Mouse (Mus musculus): ENCODE data around the gene Cend1. TPM values are rescaled to one million over a fixed set of nuclear protein-coding genes. Genes with fewer than 3 reads are reported as not detected.

Gene Cend1
- polyA plus RNA-seq, 1 experiment, result not detected

GRCm38 (mm10) chr7:141392552-141393222, 36.6 kb downstream of the Cend1 start:
- H3K36me3 ChIP-seq (ENCODE audit: control insufficient read depth), result peaks cover 39% of the 10 kb centered on the region
- H3K27me3 ChIP-seq (ENCODE audit: control insufficient read depth), result no peaks in the 10 kb centered on the region
- no peak for TF ChIP-seq TAL1 (IDR thresholded peaks at IDR 0.05; ENCODE audit: low read length)
- TF ChIP-seq GATA1 (IDR thresholded peaks at IDR 0.05; ENCODE audit: low read length), result peak; percentile 71
- H3K9me3 ChIP-seq (ENCODE audit: control insufficient read depth, low read length), result no peaks in the 10 kb centered on the region
- peaks cover 81% of the 10 kb centered on the region for H3K4me1 ChIP-seq (ENCODE audit: control insufficient read depth)
- peak overlapping the region; percentile 70 for H3K4me3 ChIP-seq (replicated peaks)

- Histone ChIP-seq H3K9me3 (ENCODE audit: control insufficient read depth, low read length) (no peaks in the 10 kb centered on the region), H3K27me3 (ENCODE audit: control insufficient read depth) (no peaks in the 10 kb centered on the region), H3K4me1 (ENCODE audit: control insufficient read depth) (peaks cover 89% of the 10 kb centered on the region), H3K4me3 (replicated peaks) (peak within 1 kb of the TSS; percentile 70), H3K36me3 (ENCODE audit: control insufficient read depth) (peaks cover 32% of the 10 kb centered on the region)
- TF ChIP-seq TAL1 (IDR thresholded peaks at IDR 0.05; ENCODE audit: low read length), result no peak
- peak; percentile 45; the same call in 1 of the 2 replicates for TF ChIP-seq GATA1 (IDR thresholded peaks at IDR 0.05; ENCODE audit: low read length)
Measured at GRCm38 (mm10) chr7:141391625-141392551, 37.4 kb downstream of the Cend1 start, which contains the start of gene Taldo1. Gene Taldo1, plus strand, starts transcription at chr7:141392199.

GRCm38 (mm10) chr7:141390326-141391259, 38.7 kb downstream of the Cend1 start:
- H3K4me1 ChIP-seq (ENCODE audit: control insufficient read depth), result peaks cover 90% of the 10 kb centered on the region
- H3K36me3 ChIP-seq (ENCODE audit: control insufficient read depth), result peaks cover 19% of the 10 kb centered on the region
- H3K9me3 ChIP-seq (ENCODE audit: control insufficient read depth, low read length), result no peaks in the 10 kb centered on the region
- peak overlapping the region; percentile 70 for H3K4me3 ChIP-seq (replicated peaks)
- TF ChIP-seq GATA1 (IDR thresholded peaks at IDR 0.05; ENCODE audit: low read length) (no peak), TAL1 (IDR thresholded peaks at IDR 0.05; ENCODE audit: low read length) (no peak)
- no peaks in the 10 kb centered on the region for H3K27me3 ChIP-seq (ENCODE audit: control insufficient read depth)

GRCm38 (mm10) chr7:141388487-141389109, 40.7 kb downstream of the Cend1 start:
- Histone ChIP-seq H3K4me3 (replicated peaks) (no peak overlapping the region), H3K36me3 (ENCODE audit: control insufficient read depth) (peaks cover 4% of the 10 kb centered on the region), H3K9me3 (ENCODE audit: control insufficient read depth, low read length) (no peaks in the 10 kb centered on the region), H3K4me1 (ENCODE audit: control insufficient read depth) (peaks cover 83% of the 10 kb centered on the region), H3K27me3 (ENCODE audit: control insufficient read depth) (no peaks in the 10 kb centered on the region)
- TF ChIP-seq TAL1 (IDR thresholded peaks at IDR 0.05; ENCODE audit: low read length), result no peak
- peak; percentile 44; the same call in 1 of the 2 replicates for TF ChIP-seq GATA1 (IDR thresholded peaks at IDR 0.05; ENCODE audit: low read length)

GRCm38 (mm10) chr7:141387807-141388486, 41.3 kb downstream of the Cend1 start:
- Histone ChIP-seq H3K9me3 (ENCODE audit: control insufficient read depth, low read length) (no peaks in the 10 kb centered on the region), H3K4me3 (replicated peaks) (no peak overlapping the region), H3K27me3 (ENCODE audit: control insufficient read depth) (no peaks in the 10 kb centered on the region), H3K36me3 (ENCODE audit: control insufficient read depth) (no peaks in the 10 kb centered on the region), H3K4me1 (ENCODE audit: control insufficient read depth) (peaks cover 79% of the 10 kb centered on the region)
- TF ChIP-seq GATA1 (IDR thresholded peaks at IDR 0.05; ENCODE audit: low read length) (no peak), TAL1 (IDR thresholded peaks at IDR 0.05; ENCODE audit: low read length) (no peak)

GRCm38 (mm10) chr7:141381068-141381835, 48.0 kb downstream of the Cend1 start:
- Histone ChIP-seq H3K36me3 (ENCODE audit: control insufficient read depth) (no peaks in the 10 kb centered on the region), H3K4me3 (replicated peaks) (no peak overlapping the region), H3K9me3 (ENCODE audit: control insufficient read depth, low read length) (no peaks in the 10 kb centered on the region), H3K27me3 (ENCODE audit: control insufficient read depth) (no peaks in the 10 kb centered on the region), H3K4me1 (ENCODE audit: control insufficient read depth) (peaks cover 43% of the 10 kb centered on the region)
- TF ChIP-seq TAL1 (IDR thresholded peaks at IDR 0.05; ENCODE audit: low read length) (no peak), GATA1 (IDR thresholded peaks at IDR 0.05; ENCODE audit: low read length) (no peak)

GRCm38 (mm10) chr7:141379584-141379983, 49.7 kb downstream of the Cend1 start:
- H3K27me3 ChIP-seq (ENCODE audit: control insufficient read depth), result no peaks in the 10 kb centered on the region
- H3K4me3 ChIP-seq (replicated peaks), result no peak overlapping the region
- no peak for TF ChIP-seq GATA1 (IDR thresholded peaks at IDR 0.05; ENCODE audit: low read length)
- no peak for TF ChIP-seq TAL1 (IDR thresholded peaks at IDR 0.05; ENCODE audit: low read length)
- H3K4me1 ChIP-seq (ENCODE audit: control insufficient read depth), result peaks cover 35% of the 10 kb centered on the region
- no peaks in the 10 kb centered on the region for H3K36me3 ChIP-seq (ENCODE audit: control insufficient read depth)
- no peaks in the 10 kb centered on the region for H3K9me3 ChIP-seq (ENCODE audit: control insufficient read depth, low read length)

Other genes starting within 250 kb of the Cend1 start
- 34.0 and 43.9 TPM in 2 replicates for gene Hras, start 235.5 kb downstream of the Cend1 start, polyA plus RNA-seq (2012)
- 19.2 and 22.6 TPM in 2 replicates for gene Lrrc56, start 235.3 kb downstream of the Cend1 start, polyA plus RNA-seq (2012)
- gene Lmntd2, start 215.4 kb downstream of the Cend1 start, polyA plus RNA-seq (2012), result 0.28 and 0.51 TPM in 2 replicates
- 7.3 and 10.7 TPM in 2 replicates for gene Rassf7, start 213.6 kb downstream of the Cend1 start, polyA plus RNA-seq (2012)
- 19.7 and 20.3 TPM in 2 replicates for gene Phrf1, start 200.7 kb downstream of the Cend1 start, polyA plus RNA-seq (2012)
- 2.2 and 2.9 TPM in 2 replicates for gene Irf7, start 163.0 kb downstream of the Cend1 start, polyA plus RNA-seq (2012)
- gene Cdhr5, start 152.7 kb downstream of the Cend1 start, polyA plus RNA-seq (2012), result not detected in 2 replicates
- gene Sct, start 150.4 kb downstream of the Cend1 start, polyA plus RNA-seq (2012), result not detected in 2 replicates
- gene Drd4, start 137.5 kb downstream of the Cend1 start, polyA plus RNA-seq (2012), result not detected in 2 replicates
- 7.6 and 8.1 TPM in 2 replicates for gene Deaf1, start 101.8 kb downstream of the Cend1 start, polyA plus RNA-seq (2012)
- 4.6 TPM in 2 replicates for gene Tmem80, start 101.8 kb downstream of the Cend1 start, polyA plus RNA-seq (2012)
- 0.05 and 0.09 TPM in 2 replicates for gene Eps8l2, start 90.6 kb downstream of the Cend1 start, polyA plus RNA-seq (2012)
- 53.1 and 91.9 TPM in 2 replicates for gene Taldo1, start 37.3 kb downstream of the Cend1 start, polyA plus RNA-seq (2012)
- 0.16 and 0.42 TPM in 2 replicates for gene Gatd1, start 15.4 kb downstream of the Cend1 start, polyA plus RNA-seq (2012)
- gene Slc25a22, start 8.4 kb upstream of the Cend1 start, polyA plus RNA-seq (2012), result 0.70 and 0.97 TPM in 2 replicates
- 5.6 and 9.3 TPM in 2 replicates for gene Pidd1, start 14.5 kb upstream of the Cend1 start, polyA plus RNA-seq (2012)
- gene Rplp2, start 17.9 kb upstream of the Cend1 start, polyA plus RNA-seq (2012), result 584 and 1,051 TPM in 2 replicates
- gene Pnpla2, start 25.7 kb upstream of the Cend1 start, polyA plus RNA-seq (2012), result 3.0 and 3.4 TPM in 2 replicates
- gene Cracr2b, start 31.6 kb upstream of the Cend1 start, polyA plus RNA-seq (2012), result 0.06 and 0.12 TPM in 2 replicates
- gene Cd151, start 37.9 kb upstream of the Cend1 start, polyA plus RNA-seq (2012), result 1.0 and 1.1 TPM in 2 replicates
- gene Polr2l, start 45.6 kb upstream of the Cend1 start, polyA plus RNA-seq (2012), result 15.4 and 17.1 TPM in 2 replicates
- gene Tspan4, start 45.7 kb upstream of the Cend1 start, polyA plus RNA-seq (2012), result 0.31 and 0.46 TPM in 2 replicates
- 1.7 and 2.6 TPM in 2 replicates for gene Chid1, start 110.4 kb upstream of the Cend1 start, polyA plus RNA-seq (2012)
- 8.6 and 9.2 TPM in 2 replicates for gene Ap2a2, start 132.7 kb upstream of the Cend1 start, polyA plus RNA-seq (2012)
- 0.47 and 0.57 TPM in 2 replicates for gene Muc6, start 225.8 kb upstream of the Cend1 start, polyA plus RNA-seq (2012)